Mouse (Mus musculus) adrenal gland, adult 2 months (tissue): Measurements from ENCODE around the gene Lrsam1. TPM values are rescaled to one million over a fixed set of nuclear protein-coding genes. Genes with fewer than 3 reads are reported as not detected.

Experiments
- DNase-seq: peaks from one replicate; pipeline ENCODE4 v3.0.0; 2021
- polyA plus RNA-seq: library from polyadenylated mRNA; depleted of rRNA; stranded (reverse); fragments of >200 nt; gene quantifications from 2 replicates; pipeline ENCODE4 v1.2.3, GENCODE M21; 2012
- total RNA-seq, 2 experiments: library from RNA; stranded (reverse); gene quantifications; 2 replicates each; pipeline ENCODE4 v1.2.3; 2021

Gene Lrsam1
- total and polyA plus RNA-seq, 3 experiments, result 18.0 to 25.6 (median 24.8) TPM

GRCm38 (mm10) chr2:32926330-32927075 is 34.9 kb downstream of the Lrsam1 start:
- DNase-seq, result no peak

- DNase-seq, result no peak
Measured at GRCm38 (mm10) chr2:32924306-32924844, 37.0 kb downstream of the Lrsam1 start.

GRCm38 (mm10) chr2:32923551-32924250 is 37.7 kb downstream of the Lrsam1 start:
- DNase-seq, result no peak

GRCm38 (mm10) chr2:32922564-32922963 is 38.9 kb downstream of the Lrsam1 start:
- DNase-seq, result no peak

- no peak for DNase-seq
Measured at GRCm38 (mm10) chr2:32921801-32922380, 39.5 kb downstream of the Lrsam1 start.

GRCm38 (mm10) chr2:32921235-32921634 is 40.2 kb downstream of the Lrsam1 start:
- no peak for DNase-seq

GRCm38 (mm10) chr2:32918391-32918790 is 43.0 kb downstream of the Lrsam1 start:
- no peak for DNase-seq

- DNase-seq, result peak; percentile 84
Measured at GRCm38 (mm10) chr2:32917526-32917925, 43.9 kb downstream of the Lrsam1 start.

GRCm38 (mm10) chr2:32914896-32915295 is 46.5 kb downstream of the Lrsam1 start:
- DNase-seq, result peak; percentile 74

GRCm38 (mm10) chr2:32914362-32914761 is 47.1 kb downstream of the Lrsam1 start:
- DNase-seq, result no peak

- DNase-seq, result peak; percentile 79
Measured at GRCm38 (mm10) chr2:32912210-32912804, 49.1 kb downstream of the Lrsam1 start.

GRCm38 (mm10) chr2:32911639-32912182 is 49.7 kb downstream of the Lrsam1 start:
- no peak for DNase-seq

- DNase-seq, result no peak
Measured at GRCm38 (mm10) chr2:32908796-32909195, 52.6 kb downstream of the Lrsam1 start.

GRCm38 (mm10) chr2:32908272-32908671 is 53.1 kb downstream of the Lrsam1 start:
- peak; percentile 52 for DNase-seq

GRCm38 (mm10) chr2:32907442-32907841 is 54.0 kb downstream of the Lrsam1 start:
- DNase-seq, result no peak

GRCm38 (mm10) chr2:32905297-32905696 is 56.1 kb downstream of the Lrsam1 start:
- no peak for DNase-seq

GRCm38 (mm10) chr2:32904637-32905036 is 56.8 kb downstream of the Lrsam1 start:
- no peak for DNase-seq

- peak; percentile 28 for DNase-seq
Measured at GRCm38 (mm10) chr2:32903470-32903869, 57.9 kb downstream of the Lrsam1 start.

GRCm38 (mm10) chr2:32902126-32902525 is 59.3 kb downstream of the Lrsam1 start:
- DNase-seq, result no peak

GRCm38 (mm10) chr2:32898983-32899382 is 62.4 kb downstream of the Lrsam1 start:
- no peak for DNase-seq

GRCm38 (mm10) chr2:32896507-32897147 is 64.8 kb downstream of the Lrsam1 start:
- no peak for DNase-seq
